Mouse (Mus musculus) kidney, postnatal 0 days (tissue): Measurements from ENCODE around the gene Ak5. TPM values are rescaled to one million over a fixed set of nuclear protein-coding genes. Genes with fewer than 3 reads are reported as not detected.

Source experiments
- ATAC-seq: fragments of 200-750 bp; cut with Nextera tagmentation; replicated peaks from 2 replicates; pipeline ENCODE4 v1.8.0; 2017; ENCODE audit warnings: low read depth, moderate number of reproducible peaks, moderate TSS enrichment, moderate library complexity; ENCODE audit not compliant: low FRiP score
- DNase-seq: peaks from one replicate; pipeline ENCODE4 v3.0.0-alpha.2; 2016; ENCODE audit warnings: low spot score
- H3K27ac ChIP-seq: fragments of 300-500 bp; sonication (generic); 2 replicates; pipeline ENCODE4 v1.5.1; 2014; ENCODE audit warnings: mild to moderate bottlenecking
- H3K27me3 ChIP-seq: fragments of 300-500 bp; sonication (generic); 2 replicates; pipeline ENCODE4 v1.6.1; 2014; ENCODE audit warnings: low read length, mixed read lengths; ENCODE audit not compliant: insufficient read depth
- H3K36me3 ChIP-seq: fragments of 300-500 bp; sonication (generic); 2 replicates; pipeline ENCODE4 v1.6.1; 2014; ENCODE audit warnings: low read length, mixed read lengths; ENCODE audit not compliant: insufficient read depth
- H3K4me1 ChIP-seq: fragments of 300-500 bp; sonication (generic); replicated peaks from 2 replicates; pipeline ENCODE4 v1.6.1; 2014; ENCODE audit warnings: antibody characterized with exemption, low read length, mixed read lengths; ENCODE audit not compliant: insufficient read depth
- H3K4me2 ChIP-seq: fragments of 300-500 bp; sonication (generic); 2 replicates; pipeline ENCODE4 v1.6.1; 2014; ENCODE audit warnings: mild to moderate bottlenecking, low read length, moderate library complexity, mixed read lengths
- H3K4me3 ChIP-seq: fragments of 300-500 bp; sonication (generic); replicated peaks from 2 replicates; pipeline ENCODE4 v1.5.1; 2014; ENCODE audit warnings: low read depth, low read length
- H3K9ac ChIP-seq: fragments of 300-500 bp; sonication (generic); 2 replicates; pipeline ENCODE4 v1.6.1; 2014; ENCODE audit warnings: low read depth, low read length
- H3K9me3 ChIP-seq: fragments of 300-500 bp; sonication (generic); replicated peaks from 2 replicates; pipeline ENCODE4 v1.6.1; 2016; ENCODE audit warnings: low read length, inconsistent platforms, mixed read lengths
- CTCF ChIP-seq: IDR thresholded peaks from 2 replicates; pipeline ENCODE4 v1.5.1; 2016; ENCODE audit warnings: antibody characterized with exemption, low read depth, mild to moderate bottlenecking, moderate library complexity
- WGBS: fragments of 180-500 bp; shearing (Covaris S2); extraction: QIAGEN DNeasy Blood & Tissue Kit; methylation state at CpG from one replicate; pipeline ENCODE4 v1.1.7; 2014; 5-methylcytosine and 5-hydroxymethylcytosine counted together
- polyA plus RNA-seq: library from polyadenylated mRNA; unstranded; fragments of >200 nt; fragmentation: Nextera tagmentation; extraction: Ambion mirVana; gene quantifications from 2 replicates; pipeline ENCODE4 v1.2.1, GENCODE M21; 2015

Ak5 gene
- polyA plus RNA-seq, 1 experiment from 2014 or later = 4.6 TPM

DNA sequence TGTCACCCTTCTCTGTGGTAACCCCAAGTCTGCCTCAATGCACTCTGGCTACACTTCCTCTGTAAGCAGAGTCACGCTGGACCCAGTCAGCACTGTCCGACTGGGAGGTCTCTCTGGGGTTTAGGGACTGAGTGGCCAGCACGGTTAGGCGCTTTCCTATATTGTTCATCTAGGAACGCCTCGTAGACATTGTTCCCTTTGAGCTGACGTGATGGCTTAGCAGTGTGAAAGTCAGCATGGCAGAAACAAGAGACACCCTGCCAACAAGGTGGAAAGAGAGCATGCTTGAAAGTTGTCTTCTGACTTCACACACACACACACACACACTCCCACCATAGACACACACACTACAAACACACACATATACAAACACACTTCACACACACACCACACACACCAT is 112.9 kb downstream of the Ak5 start:
- Histone ChIP-seq H3K36me3 (no peaks in the 10 kb centered on the region), H3K9ac (no peak overlapping the region), H3K9me3 (no peaks in the 10 kb centered on the region), H3K4me1 (no peaks in the 10 kb centered on the region), H3K27ac (no peak overlapping the region), H3K4me3 (no peak overlapping the region), H3K27me3 (no peaks in the 10 kb centered on the region), H3K4me2 (no peak overlapping the region)
- 62% methylated on average over 7 of the region's 7 CpGs for WGBS
- ATAC-seq (no peak), DNase-seq (no peak)
- TF ChIP-seq CTCF = no peak

DNA sequence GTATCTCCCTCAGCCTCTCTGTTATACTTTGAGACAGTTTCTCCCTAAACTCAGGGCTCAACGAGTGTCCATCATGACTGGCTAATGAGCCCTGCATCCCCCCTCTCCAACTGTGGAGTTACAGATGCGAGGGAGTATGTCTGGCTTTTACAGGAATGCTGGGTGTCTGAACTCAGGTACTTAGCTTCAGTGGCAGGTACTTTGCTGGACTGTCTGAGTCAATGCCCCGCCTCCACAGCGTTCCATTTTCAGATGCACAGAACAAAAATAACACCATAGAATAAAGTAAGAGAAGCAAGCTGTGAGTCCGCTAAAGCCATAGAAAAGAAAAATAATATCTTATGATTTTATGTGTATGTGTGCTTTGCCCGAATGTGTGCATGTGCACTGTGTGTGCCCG is 113.8 kb downstream of the Ak5 start:
- WGBS = 81% methylated on average over 7 of the region's 7 CpGs
- Histone ChIP-seq H3K9ac (no peak overlapping the region), H3K36me3 (no peaks in the 10 kb centered on the region), H3K4me3 (no peak overlapping the region), H3K27ac (no peak overlapping the region), H3K9me3 (no peaks in the 10 kb centered on the region), H3K4me2 (no peak overlapping the region), H3K4me1 (no peaks in the 10 kb centered on the region), H3K27me3 (no peaks in the 10 kb centered on the region)
- ATAC-seq = no peak
- no peak for TF ChIP-seq CTCF
- DNase-seq = no peak

DNA sequence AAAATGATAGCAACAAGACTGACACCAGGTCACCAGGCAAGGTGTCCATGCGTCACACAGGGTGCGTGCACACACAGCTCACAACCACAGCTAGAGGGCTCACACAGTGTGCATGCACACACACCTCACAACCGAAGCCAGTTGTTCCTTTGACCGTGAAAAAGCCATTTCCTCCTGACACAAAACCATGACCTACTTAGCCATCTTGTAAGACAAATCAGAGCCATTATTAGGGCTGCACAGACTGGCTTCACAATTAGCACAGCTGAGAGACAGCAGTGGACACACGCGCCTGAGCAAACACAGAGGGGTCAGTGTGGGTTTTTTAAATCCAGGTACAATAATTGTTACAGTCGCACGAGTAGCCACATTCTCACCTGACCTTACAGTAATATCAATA is 115.5 kb downstream of the Ak5 start:
- Histone ChIP-seq H3K9me3 (no peaks in the 10 kb centered on the region), H3K4me3 (no peak overlapping the region), H3K27me3 (no peaks in the 10 kb centered on the region), H3K4me1 (no peaks in the 10 kb centered on the region), H3K27ac (no peak overlapping the region), H3K36me3 (no peaks in the 10 kb centered on the region), H3K4me2 (no peak overlapping the region), H3K9ac (no peak overlapping the region)
- DNase-seq = no peak
- no peak for TF ChIP-seq CTCF
- ATAC-seq = no peak
- whole genome bisulfite sequencing = 65% methylated on average over 8 of the region's 8 CpGs

DNA sequence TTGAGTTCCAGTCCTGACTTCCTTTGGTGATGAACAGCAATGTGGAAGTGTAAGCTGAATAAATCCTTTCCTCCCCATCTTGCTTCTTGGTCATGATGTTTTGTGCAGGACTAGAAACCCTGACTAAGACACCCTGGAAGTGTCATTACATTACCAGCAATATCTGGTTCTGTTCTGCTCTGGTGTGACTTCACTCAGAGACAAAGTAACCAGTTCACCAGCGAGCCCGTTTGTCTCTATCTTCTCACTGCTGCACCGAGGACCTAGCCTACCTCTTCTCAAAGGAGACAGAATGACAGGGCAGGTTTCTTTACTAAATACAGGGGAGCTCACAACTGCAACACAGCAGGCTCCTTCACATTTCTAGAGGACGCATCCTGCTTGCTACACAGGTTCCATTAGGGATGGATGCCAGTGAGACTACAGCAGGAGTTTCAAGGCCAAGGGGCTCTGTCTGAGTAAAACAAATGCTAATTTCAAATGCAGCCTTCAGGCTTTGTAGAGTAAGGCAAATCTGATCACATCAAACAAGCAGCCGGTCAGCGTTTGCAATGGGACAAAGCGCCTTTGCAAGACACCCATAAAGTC is 117.5 kb downstream of the Ak5 start:
- Histone ChIP-seq H3K36me3 (no peaks in the 10 kb centered on the region), H3K27me3 (no peaks in the 10 kb centered on the region), H3K9me3 (no peaks in the 10 kb centered on the region), H3K4me3 (no peak overlapping the region), H3K4me2 (no peak overlapping the region), H3K9ac (no peak overlapping the region), H3K4me1 (no peaks in the 10 kb centered on the region), H3K27ac (no peak overlapping the region)
- DNase-seq (no peak), ATAC-seq (no peak)
- WGBS = 79% methylated on average over 7 of the region's 7 CpGs
- no peak for TF ChIP-seq CTCF

DNA sequence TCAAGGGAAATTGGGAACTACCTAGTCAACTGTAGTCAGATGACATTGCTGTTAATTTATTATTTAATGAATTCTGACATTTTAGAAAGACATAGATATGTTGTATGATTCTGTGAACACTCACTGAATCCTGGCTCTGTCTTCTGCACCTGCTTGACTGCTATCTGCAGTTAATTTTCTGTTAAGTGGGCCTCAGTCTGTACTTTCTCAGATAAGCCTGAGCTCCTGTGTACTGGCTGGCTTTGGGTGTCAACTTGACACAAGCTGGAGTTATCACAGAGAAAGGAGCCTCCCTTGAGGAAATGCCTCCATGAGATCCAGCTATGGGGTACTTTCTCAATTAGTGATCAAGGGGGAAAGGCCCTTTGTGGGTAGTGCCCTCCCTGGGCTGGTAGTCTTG is 118.1 kb downstream of the Ak5 start:
- Histone ChIP-seq H3K4me1 (no peaks in the 10 kb centered on the region), H3K27me3 (no peaks in the 10 kb centered on the region), H3K27ac (no peak overlapping the region), H3K36me3 (no peaks in the 10 kb centered on the region), H3K4me3 (no peak overlapping the region), H3K9ac (no peak overlapping the region), H3K9me3 (no peaks in the 10 kb centered on the region), H3K4me2 (no peak overlapping the region)
- no peak for DNase-seq
- TF ChIP-seq CTCF = no peak
- ATAC-seq = no peak

DNA sequence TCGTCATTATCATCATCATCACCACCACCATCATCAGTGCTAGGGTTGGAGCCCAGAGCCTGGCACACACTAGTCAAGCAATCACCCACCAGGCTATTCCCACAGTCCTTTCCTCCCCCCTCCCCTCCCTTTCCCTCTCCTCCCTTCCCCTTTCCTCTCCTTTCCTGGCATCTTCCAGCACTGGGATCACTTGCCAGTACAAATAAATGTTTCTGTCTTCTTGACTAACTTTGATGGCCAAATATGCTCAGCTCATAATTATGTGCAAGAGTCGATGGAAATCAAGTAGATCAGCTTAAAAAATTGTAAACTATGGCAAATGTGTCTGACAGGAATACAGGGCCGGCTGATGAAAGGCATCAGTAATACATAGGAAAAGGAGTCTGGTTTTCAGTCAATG is 123.2 kb downstream of the Ak5 start:
- ATAC-seq = no peak
- no peak for DNase-seq
- 68% methylated on average over 3 of the region's 3 CpGs for WGBS

DNA sequence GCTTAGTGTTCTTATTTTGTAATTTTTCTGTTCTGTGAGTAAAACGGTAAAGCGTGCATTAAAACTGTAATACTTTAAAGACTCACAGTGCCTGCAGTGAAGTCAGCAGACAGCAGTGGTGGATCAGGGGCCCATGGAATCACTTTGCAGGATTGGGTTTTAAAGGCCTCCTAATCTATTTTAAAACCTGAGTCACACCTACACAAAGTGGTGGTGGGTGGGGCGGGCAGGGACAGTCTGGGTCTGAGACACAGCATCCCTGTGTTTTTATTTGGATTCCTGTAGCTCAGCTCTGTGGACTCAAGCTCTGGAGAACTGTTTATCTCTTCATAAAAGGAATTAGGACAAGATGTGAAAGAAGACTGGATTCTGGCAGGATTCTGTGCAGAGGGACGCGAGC is 125.9 kb downstream of the Ak5 start:
- Histone ChIP-seq H3K36me3 (no peaks in the 10 kb centered on the region), H3K9me3 (no peaks in the 10 kb centered on the region), H3K4me3 (no peak overlapping the region), H3K9ac (no peak overlapping the region), H3K4me2 (no peak overlapping the region), H3K4me1 (no peaks in the 10 kb centered on the region; the same call in 1 of the 2 replicates), H3K27ac (no peak overlapping the region), H3K27me3 (no peaks in the 10 kb centered on the region)
- no peak for TF ChIP-seq CTCF
- 78% methylated on average over 5 of the region's 5 CpGs for WGBS
- no peak for DNase-seq
- ATAC-seq = no peak

More for the DNA sequence above, 123.2 kb downstream of the Ak5 start:
- H3K9me3 ChIP-seq = no peaks in the 10 kb centered on the region
- no peak for TF ChIP-seq CTCF
- H3K9ac ChIP-seq = no peak overlapping the region
- no peaks in the 10 kb centered on the region; the same call in 1 of the 2 replicates for H3K4me1 ChIP-seq
- H3K4me2 ChIP-seq = no peak overlapping the region
- no peaks in the 10 kb centered on the region for H3K36me3 ChIP-seq
- H3K27me3 ChIP-seq = no peaks in the 10 kb centered on the region
- no peak overlapping the region for H3K4me3 ChIP-seq
- H3K27ac ChIP-seq = no peak overlapping the region
